Mouse (Mus musculus): ENCODE results near the gene Snrpn. TPM values are rescaled to one million over a fixed set of nuclear protein-coding genes. Genes with fewer than 3 reads are reported as not detected.
"Not testable (repeated sequence)": the region's sequence is repeated elsewhere in the genome, so short reads cannot be mapped to it uniquely, and the experiment has no call there.

Snrpn gene
- polyA plus RNA-seq (2014; fragmentation: Nextera tagmentation; extraction: Ambion mirVana), result 69.5 and 70.3 TPM in 2 replicates

- no peak within 1 kb of the TSS for H3K4me2 ChIP-seq
- H3K27ac ChIP-seq (ENCODE audit: low read depth, low read length), result no peak within 1 kb of the TSS
- no peaks in the 10 kb centered on the region for H3K27me3 ChIP-seq (ENCODE audit: control insufficient read depth, insufficient read depth, low read length)
- WGBS (ENCODE audit: insufficient replicate concordance), result 47% methylated on average over 4 of the region's 4 CpGs
- H3K36me3 ChIP-seq (ENCODE audit: control insufficient read depth, insufficient read depth, low read length), result no peaks in the 10 kb centered on the region
- H3K4me1 ChIP-seq (ENCODE audit: control insufficient read depth, insufficient read depth, low read length), result no peaks in the 10 kb centered on the region
- H3K9ac ChIP-seq (ENCODE audit: low read depth, low read length), result no peak within 1 kb of the TSS
- no peak within 1 kb of the TSS for H3K4me3 ChIP-seq (ENCODE audit: low read depth, low read length)
- ATAC-seq (replicated peaks; ENCODE audit: insufficient number of reproducible peaks, low FRiP score, low TSS enrichment), result no peak
- no peaks in the 10 kb centered on the region for H3K9me3 ChIP-seq (replicated peaks; ENCODE audit: control insufficient read depth, low read length)
Measured at GRCm38 (mm10) chr7:60139742-60140480, at the start of gene Snrpn. Gene Snrpn, minus strand, starts transcription at chr7:60140219.

GRCm38 (mm10) chr7:60170250-60171185, 30.5 kb upstream of the Snrpn start:
- no peak overlapping the region for H3K4me2 ChIP-seq
- H3K4me1 ChIP-seq (ENCODE audit: control insufficient read depth, insufficient read depth, low read length), result no peaks in the 10 kb centered on the region
- no peak overlapping the region for H3K4me3 ChIP-seq (ENCODE audit: low read depth, low read length)
- no peaks in the 10 kb centered on the region for H3K9me3 ChIP-seq (replicated peaks; ENCODE audit: control insufficient read depth, low read length)
- no peaks in the 10 kb centered on the region for H3K27me3 ChIP-seq (ENCODE audit: control insufficient read depth, insufficient read depth, low read length)
- ATAC-seq (replicated peaks; ENCODE audit: insufficient number of reproducible peaks, low FRiP score, low TSS enrichment), result no peak
- H3K36me3 ChIP-seq (ENCODE audit: control insufficient read depth, insufficient read depth, low read length), result no peaks in the 10 kb centered on the region
- no peak overlapping the region for H3K9ac ChIP-seq (ENCODE audit: low read depth, low read length)
- no peak overlapping the region for H3K27ac ChIP-seq (ENCODE audit: low read depth, low read length)
- 51% methylated on average over 5 of the region's 5 CpGs for WGBS (ENCODE audit: insufficient replicate concordance)

GRCm38 (mm10) chr7:60125332-60125731, 14.7 kb downstream of the Snrpn start:
- no peak overlapping the region for H3K9ac ChIP-seq (ENCODE audit: low read depth, low read length)
- no peak overlapping the region for H3K27ac ChIP-seq (ENCODE audit: low read depth, low read length)
- H3K4me1 ChIP-seq (ENCODE audit: control insufficient read depth, insufficient read depth, low read length), result no peaks in the 10 kb centered on the region
- H3K4me3 ChIP-seq (ENCODE audit: low read depth, low read length), result no peak overlapping the region
- no peaks in the 10 kb centered on the region for H3K27me3 ChIP-seq (ENCODE audit: control insufficient read depth, insufficient read depth, low read length)
- H3K4me2 ChIP-seq, result no peak overlapping the region
- H3K36me3 ChIP-seq (ENCODE audit: control insufficient read depth, insufficient read depth, low read length), result no peaks in the 10 kb centered on the region
- WGBS (ENCODE audit: insufficient replicate concordance), result 67% methylated on average over 7 of the region's 7 CpGs
- no peaks in the 10 kb centered on the region for H3K9me3 ChIP-seq (replicated peaks; ENCODE audit: control insufficient read depth, low read length)
- ATAC-seq (replicated peaks; ENCODE audit: insufficient number of reproducible peaks, low FRiP score, low TSS enrichment), result no peak

GRCm38 (mm10) chr7:60123086-60123624, 16.9 kb downstream of the Snrpn start:
- H3K4me1 ChIP-seq (ENCODE audit: control insufficient read depth, insufficient read depth, low read length); H3K27me3 ChIP-seq (ENCODE audit: control insufficient read depth, insufficient read depth, low read length); H3K4me3 ChIP-seq (ENCODE audit: low read depth, low read length); H3K4me2 ChIP-seq; H3K9me3 ChIP-seq (replicated peaks; ENCODE audit: control insufficient read depth, low read length); ATAC-seq (replicated peaks; ENCODE audit: insufficient number of reproducible peaks, low FRiP score, low TSS enrichment); H3K27ac ChIP-seq (ENCODE audit: low read depth, low read length); H3K36me3 ChIP-seq (ENCODE audit: control insufficient read depth, insufficient read depth, low read length); H3K9ac ChIP-seq (ENCODE audit: low read depth, low read length): not testable (repeated sequence)
- 55% methylated on average over 3 of the region's 3 CpGs for WGBS (ENCODE audit: insufficient replicate concordance)

GRCm38 (mm10) chr7:60122434-60123085, 17.5 kb downstream of the Snrpn start:
- H3K4me2 ChIP-seq, result no peak overlapping the region
- H3K27me3 ChIP-seq (ENCODE audit: control insufficient read depth, insufficient read depth, low read length), result no peaks in the 10 kb centered on the region
- H3K4me1 ChIP-seq (ENCODE audit: control insufficient read depth, insufficient read depth, low read length), result no peaks in the 10 kb centered on the region
- no peak for ATAC-seq (replicated peaks; ENCODE audit: insufficient number of reproducible peaks, low FRiP score, low TSS enrichment)
- H3K36me3 ChIP-seq (ENCODE audit: control insufficient read depth, insufficient read depth, low read length), result no peaks in the 10 kb centered on the region
- no peak overlapping the region for H3K4me3 ChIP-seq (ENCODE audit: low read depth, low read length)
- H3K9me3 ChIP-seq (replicated peaks; ENCODE audit: control insufficient read depth, low read length), result no peaks in the 10 kb centered on the region
- H3K27ac ChIP-seq (ENCODE audit: low read depth, low read length), result no peak overlapping the region
- 50% methylated on average over 2 of the region's 2 CpGs for WGBS (ENCODE audit: insufficient replicate concordance)
- H3K9ac ChIP-seq (ENCODE audit: low read depth, low read length), result no peak overlapping the region

- H3K4me3 ChIP-seq (ENCODE audit: low read depth, low read length), result no peak overlapping the region
- no peak overlapping the region for H3K27ac ChIP-seq (ENCODE audit: low read depth, low read length)
- H3K4me1 ChIP-seq (ENCODE audit: control insufficient read depth, insufficient read depth, low read length), result no peaks in the 10 kb centered on the region
- no peak overlapping the region for H3K9ac ChIP-seq (ENCODE audit: low read depth, low read length)
- ATAC-seq (replicated peaks; ENCODE audit: insufficient number of reproducible peaks, low FRiP score, low TSS enrichment), result no peak
- no peaks in the 10 kb centered on the region for H3K9me3 ChIP-seq (replicated peaks; ENCODE audit: control insufficient read depth, low read length)
- WGBS (ENCODE audit: insufficient replicate concordance), result 75% methylated on average over 3 of the region's 3 CpGs
- H3K4me2 ChIP-seq, result no peak overlapping the region
- H3K36me3 ChIP-seq (ENCODE audit: control insufficient read depth, insufficient read depth, low read length), result no peaks in the 10 kb centered on the region
- no peaks in the 10 kb centered on the region for H3K27me3 ChIP-seq (ENCODE audit: control insufficient read depth, insufficient read depth, low read length)
Measured at GRCm38 (mm10) chr7:60097154-60097859, 42.7 kb downstream of the Snrpn start.

GRCm38 (mm10) chr7:60076301-60076700, 63.7 kb downstream of the Snrpn start:
- no peak overlapping the region for H3K4me2 ChIP-seq
- 56% methylated on average over 2 of the region's 2 CpGs for WGBS (ENCODE audit: insufficient replicate concordance)
- H3K9me3 ChIP-seq (replicated peaks; ENCODE audit: control insufficient read depth, low read length), result no peaks in the 10 kb centered on the region

More at GRCm38 (mm10) chr7:60076301-60076700, 63.7 kb downstream of the Snrpn start:
- Histone ChIP-seq H3K27ac (ENCODE audit: low read depth, low read length) (no peak overlapping the region), H3K27me3 (ENCODE audit: control insufficient read depth, insufficient read depth, low read length) (no peaks in the 10 kb centered on the region), H3K4me3 (ENCODE audit: low read depth, low read length) (no peak overlapping the region), H3K9ac (ENCODE audit: low read depth, low read length) (no peak overlapping the region), H3K36me3 (ENCODE audit: control insufficient read depth, insufficient read depth, low read length) (no peaks in the 10 kb centered on the region), H3K4me1 (ENCODE audit: control insufficient read depth, insufficient read depth, low read length) (no peaks in the 10 kb centered on the region)
- ATAC-seq (replicated peaks; ENCODE audit: insufficient number of reproducible peaks, low FRiP score, low TSS enrichment), result no peak

All from heart, embryonic 11.5 days (tissue).